Mouse (Mus musculus) heart, postnatal 0 days (tissue): ENCODE results near the gene 2310033P09Rik. TPM values are rescaled to one million over a fixed set of nuclear protein-coding genes. Genes with fewer than 3 reads are reported as not detected.
A peak's percentile ranks its signal among the peaks of the same experiment; 100 is the strongest.

Experiments used
- ATAC-seq: fragments of 200-750 bp; cut with Nextera tagmentation; 2 replicates; pipeline ENCODE4 v1.8.0; 2017; ENCODE audit warnings: low read depth, moderate number of reproducible peaks, moderate library complexity; ENCODE audit not compliant: insufficient read depth
- DNase-seq: peaks from one replicate; pipeline ENCODE4 v3.0.0-alpha.2; 2016; ENCODE audit warnings: low spot score
- H3K27ac ChIP-seq: fragments of 300-500 bp; sonication (generic); 2 replicates; pipeline ENCODE4 v1.5.1; 2014; ENCODE audit warnings: low read depth, mild to moderate bottlenecking
- H3K27me3 ChIP-seq: fragments of 300-500 bp; sonication (generic); 2 replicates; pipeline ENCODE4 v1.6.1; 2014; ENCODE audit warnings: low read length, mixed read lengths; ENCODE audit not compliant: control insufficient read depth, insufficient read depth
- H3K36me3 ChIP-seq: fragments of 300-500 bp; sonication (generic); replicated peaks from 2 replicates; pipeline ENCODE4 v1.6.1; 2014; ENCODE audit warnings: low read length, mixed read lengths; ENCODE audit not compliant: control insufficient read depth, insufficient read depth
- H3K4me1 ChIP-seq: fragments of 300-500 bp; sonication (generic); 2 replicates; pipeline ENCODE4 v1.6.1; 2014; ENCODE audit warnings: antibody characterized with exemption; ENCODE audit not compliant: control insufficient read depth, insufficient read depth
- H3K4me2 ChIP-seq: fragments of 300-500 bp; sonication (generic); 2 replicates; pipeline ENCODE4 v1.6.1; 2014; ENCODE audit warnings: low read depth, mild to moderate bottlenecking, low read length, moderate library complexity
- H3K4me3 ChIP-seq: fragments of 300-500 bp; sonication (generic); 2 replicates; pipeline ENCODE4 v1.5.1; 2014; ENCODE audit warnings: low read depth, low read length
- H3K9ac ChIP-seq: fragments of 300-500 bp; sonication (generic); replicated peaks from 2 replicates; pipeline ENCODE4 v1.6.1; 2014; ENCODE audit warnings: low read depth, low read length, mixed read lengths
- H3K9me3 ChIP-seq: fragments of 300-500 bp; sonication (generic); replicated peaks from 2 replicates; pipeline ENCODE4 v1.6.1; 2016; ENCODE audit warnings: low read length; ENCODE audit not compliant: control insufficient read depth
- CTCF ChIP-seq: IDR thresholded peaks from 2 replicates; pipeline ENCODE4 v1.5.1; 2016; ENCODE audit warnings: antibody characterized with exemption, control low read depth, low read depth
- EP300 ChIP-seq: IDR thresholded peaks from 2 replicates; pipeline ENCODE4 v1.6.1; 2016; ENCODE audit warnings: antibody characterized with exemption, low read depth
- WGBS: fragments of 180-500 bp; shearing (Covaris S2); extraction: QIAGEN DNeasy Blood & Tissue Kit; methylation state at CpG from one replicate; pipeline ENCODE4 v1.1.7; 2014; 5-methylcytosine and 5-hydroxymethylcytosine counted together
- polyA plus RNA-seq: library from polyadenylated mRNA; unstranded; fragments of >200 nt; fragmentation: Nextera tagmentation; extraction: Ambion mirVana; gene quantifications from 2 replicates; pipeline ENCODE4 v1.2.1, GENCODE M21; 2015
- total RNA-seq: library from RNA; depleted of rRNA; stranded (reverse); fragments of >200 nt; gene quantifications from 2 replicates; pipeline ENCODE4 v1.2.3, GENCODE M21; 2014; ENCODE audit warnings: low replicate concordance

Gene 2310033P09Rik
- total and polyA plus RNA-seq, 2 experiments from 2014 or later = 1.6 to 19.9 TPM

- Histone ChIP-seq H3K4me3 (no peak overlapping the region), H3K9me3 (no peaks in the 10 kb centered on the region), H3K4me2 (peak overlapping the region; percentile 5; the same call in 1 of the 2 replicates), H3K27me3 (no peaks in the 10 kb centered on the region), H3K4me1 (peaks cover 67% of the 10 kb centered on the region), H3K9ac (no peak overlapping the region), H3K27ac (no peak overlapping the region), H3K36me3 (peaks cover 8% of the 10 kb centered on the region; the same call in 1 of the 2 replicates)
- DNase-seq (no peak), ATAC-seq (no peak)
- WGBS = 77% methylated on average over 3 of the region's 3 CpGs
- TF ChIP-seq CTCF (no peak), EP300 (no peak)
Measured at GRCm38 (mm10) chr11:59224025-59224424, 15.9 kb downstream of the 2310033P09Rik start.

- no peaks in the 10 kb centered on the region for H3K27me3 ChIP-seq
- H3K9ac ChIP-seq = no peak overlapping the region
- no peak for TF ChIP-seq CTCF
- no peak for TF ChIP-seq EP300
- H3K4me1 ChIP-seq = peaks cover 67% of the 10 kb centered on the region
- H3K4me2 ChIP-seq = peak overlapping the region; percentile 5; the same call in 1 of the 2 replicates
- DNase-seq = no peak
- H3K4me3 ChIP-seq = no peak overlapping the region
- 18% methylated on average over 2 of the region's 2 CpGs for WGBS
- H3K27ac ChIP-seq = no peak overlapping the region
- no peak for ATAC-seq
- peaks cover 6% of the 10 kb centered on the region; the same call in 1 of the 2 replicates for H3K36me3 ChIP-seq
- H3K9me3 ChIP-seq = no peaks in the 10 kb centered on the region
Measured at GRCm38 (mm10) chr11:59224470-59224869, 16.3 kb downstream of the 2310033P09Rik start.

GRCm38 (mm10) chr11:59225167-59225566 lies 17.0 kb downstream of the 2310033P09Rik start:
- no peak overlapping the region for H3K4me3 ChIP-seq
- WGBS = 31% methylated on average over 2 of the region's 2 CpGs
- no peak for TF ChIP-seq EP300
- no peak for TF ChIP-seq CTCF
- peak overlapping the region; percentile 86 for H3K4me2 ChIP-seq
- no peaks in the 10 kb centered on the region for H3K27me3 ChIP-seq
- H3K4me1 ChIP-seq = peaks cover 67% of the 10 kb centered on the region
- H3K36me3 ChIP-seq = 0 out of 2 replicates have a peak, but pooled peaks cover 4% of the 10 kb centered on the region
- ATAC-seq (no peak), DNase-seq (no peak)
- H3K9ac ChIP-seq = no peak overlapping the region
- H3K27ac ChIP-seq = peak overlapping the region; percentile 23; the same call in 1 of the 2 replicates
- H3K9me3 ChIP-seq = no peaks in the 10 kb centered on the region

- no peak for ATAC-seq
- Histone ChIP-seq H3K4me1 (peaks cover 58% of the 10 kb centered on the region), H3K27me3 (no peaks in the 10 kb centered on the region), H3K36me3 (0 out of 2 replicates have a peak, but pooled peaks cover 4% of the 10 kb centered on the region), H3K4me3 (peak overlapping the region; percentile 80), H3K27ac (no peak overlapping the region), H3K9ac (peak overlapping the region; percentile 35; the same call in 1 of the 2 replicates), H3K9me3 (no peaks in the 10 kb centered on the region), H3K4me2 (peak overlapping the region; percentile 86)
- 15% methylated on average over 3 of the region's 3 CpGs for WGBS
- DNase-seq = no peak
- TF ChIP-seq EP300 = no peak
- TF ChIP-seq CTCF = no peak
Measured at GRCm38 (mm10) chr11:59226251-59226650, 18.1 kb downstream of the 2310033P09Rik start.

GRCm38 (mm10) chr11:59226787-59227603 lies 18.9 kb downstream of the 2310033P09Rik start:
- 0 out of 2 replicates have a peak, but pooled peaks cover 4% of the 10 kb centered on the region for H3K36me3 ChIP-seq
- peak overlapping the region; percentile 80 for H3K4me3 ChIP-seq
- H3K9ac ChIP-seq = peak overlapping the region; percentile 97
- no peaks in the 10 kb centered on the region for H3K9me3 ChIP-seq
- H3K27ac ChIP-seq = peak overlapping the region; percentile 98
- 2% methylated on average over 21 of the region's 21 CpGs for WGBS
- peak overlapping the region; percentile 86 for H3K4me2 ChIP-seq
- TF ChIP-seq EP300 (no peak), CTCF (no peak)
- ATAC-seq = no peak
- no peak for DNase-seq
- no peaks in the 10 kb centered on the region for H3K27me3 ChIP-seq
- H3K4me1 ChIP-seq = peaks cover 51% of the 10 kb centered on the region
